Mouse (Mus musculus) midbrain, embryonic 13.5 days (tissue): ENCODE measurements around the gene Vmn2r38. TPM values are rescaled to one million over a fixed set of nuclear protein-coding genes. Genes with fewer than 3 reads are reported as not detected.
"Not testable (repeated sequence)": the region's sequence is repeated elsewhere in the genome, so short reads cannot be mapped to it uniquely, and the experiment has no call there.

Experiments
- ATAC-seq: fragments of 200-750 bp; cut with Nextera tagmentation; 2 replicates; pipeline ENCODE4 v1.8.0; 2017; ENCODE audit warnings: mild to moderate bottlenecking, moderate TSS enrichment, moderate library complexity
- H3K27ac ChIP-seq: fragments of 300-500 bp; sonication (generic); 2 replicates; pipeline ENCODE4 v1.5.1; 2015; ENCODE audit warnings: inconsistent platforms, mild to moderate bottlenecking, moderate library complexity
- H3K27me3 ChIP-seq: fragments of 300-500 bp; sonication (generic); 2 replicates; pipeline ENCODE4 v1.6.1; 2015; ENCODE audit warnings: mild to moderate bottlenecking, inconsistent platforms
- H3K36me3 ChIP-seq: fragments of 300-500 bp; sonication (generic); 2 replicates; pipeline ENCODE4 v1.6.1; 2015; ENCODE audit warnings: mild to moderate bottlenecking, inconsistent platforms
- H3K4me1 ChIP-seq: fragments of 300-500 bp; sonication (generic); replicated peaks from 2 replicates; pipeline ENCODE4 v1.6.1; 2015; ENCODE audit warnings: inconsistent platforms
- H3K4me2 ChIP-seq: fragments of 300-500 bp; sonication (generic); replicated peaks from 2 replicates; pipeline ENCODE4 v1.6.1; 2015; ENCODE audit warnings: moderate library complexity, mild to moderate bottlenecking, inconsistent platforms
- H3K4me3 ChIP-seq: fragments of 300-500 bp; sonication (generic); replicated peaks from 2 replicates; pipeline ENCODE4 v1.5.1; 2015; ENCODE audit warnings: mild to moderate bottlenecking, inconsistent platforms
- H3K9ac ChIP-seq: fragments of 300-500 bp; sonication (generic); replicated peaks from 2 replicates; pipeline ENCODE4 v1.6.1; 2015; ENCODE audit warnings: mild to moderate bottlenecking, inconsistent platforms
- H3K9me3 ChIP-seq: fragments of 300-500 bp; sonication (generic); 2 replicates; pipeline ENCODE4 v1.6.1; 2016; ENCODE audit warnings: mild to moderate bottlenecking, inconsistent platforms
- WGBS: fragments of 180-500 bp; shearing (Covaris S2); methylation state at CpG from one replicate; pipeline ENCODE4 v1.1.7; 2015; 5-methylcytosine and 5-hydroxymethylcytosine counted together
- polyA plus RNA-seq: library from polyadenylated mRNA; unstranded; fragments of >200 nt; fragmentation: Nextera tagmentation; extraction: Ambion mirVana; gene quantifications from 2 replicates; pipeline ENCODE4 v1.2.1, GENCODE M21; 2015

Vmn2r38 gene
- not detected in 2 replicates for polyA plus RNA-seq

DNA sequence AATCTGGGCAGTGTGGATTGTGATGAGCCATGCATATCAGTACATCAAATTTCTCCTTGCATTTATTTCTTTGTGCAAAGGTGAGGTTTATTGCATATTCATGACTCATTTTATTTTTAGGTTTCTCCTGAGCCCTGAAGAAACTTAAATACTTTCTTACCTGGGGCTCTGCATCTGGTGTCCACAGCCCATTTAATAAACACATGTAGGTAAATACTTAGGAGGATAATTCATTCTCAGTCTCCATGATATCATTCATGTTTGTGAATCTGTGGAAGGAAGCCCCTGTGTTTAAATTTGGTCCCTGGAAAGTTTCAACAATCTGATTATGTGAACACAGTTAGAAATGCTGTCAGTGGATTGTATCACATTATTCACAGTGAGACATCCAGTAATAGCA is at the start of gene Vmn2r38:
Gene Vmn2r38 (minus strand): TSS at position 101 of the 400 bp plus-strand sequence.
- not testable (repeated sequence) for H3K9me3 ChIP-seq, H3K27ac ChIP-seq, H3K9ac ChIP-seq, ATAC-seq, H3K4me1 ChIP-seq, H3K36me3 ChIP-seq, H3K27me3 ChIP-seq, H3K4me3 ChIP-seq, H3K4me2 ChIP-seq

DNA sequence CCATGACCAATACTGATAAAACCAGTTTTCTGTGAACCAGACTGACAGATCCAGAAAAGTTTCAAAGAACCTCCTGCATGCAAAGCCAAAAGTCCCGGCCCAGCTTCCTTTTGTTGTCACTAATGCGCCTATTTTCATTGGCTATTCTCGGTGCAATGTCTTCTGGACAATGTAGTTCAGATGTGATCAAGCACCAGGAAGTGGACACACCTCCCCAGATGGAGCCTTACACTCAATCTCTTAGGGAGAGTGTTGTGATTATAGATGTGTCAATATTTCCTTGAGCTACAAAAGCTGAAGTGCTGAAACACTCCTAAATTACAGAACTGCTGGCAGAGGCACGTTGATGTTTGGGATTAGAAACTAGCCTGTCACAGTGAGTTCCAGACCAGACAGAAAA is 32.3 kb downstream of the Vmn2r38 start:
- H3K4me2 ChIP-seq, H3K9me3 ChIP-seq, H3K4me3 ChIP-seq, H3K9ac ChIP-seq, ATAC-seq, H3K36me3 ChIP-seq, H3K27ac ChIP-seq, H3K27me3 ChIP-seq, H3K4me1 ChIP-seq: not testable (repeated sequence)
- WGBS, result 82% methylated on average over 4 of the region's 4 CpGs

DNA sequence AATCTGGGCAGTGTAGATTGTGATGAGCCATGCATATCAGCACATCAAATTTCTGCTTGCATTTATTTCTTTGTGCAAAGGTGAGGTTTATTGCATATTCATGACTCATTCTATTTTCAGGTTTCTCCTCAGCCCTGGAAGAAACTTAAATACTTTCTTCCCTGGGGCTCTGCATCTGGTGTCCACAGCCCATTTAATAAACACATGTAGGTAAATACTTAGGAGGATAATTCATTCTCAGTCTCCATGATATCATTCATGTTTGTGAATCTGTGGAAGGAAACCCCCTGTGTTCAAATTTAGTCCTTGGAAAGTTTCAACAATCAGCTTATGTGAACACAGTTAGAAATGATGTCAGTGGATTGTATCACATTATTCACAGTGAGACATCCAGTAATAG is 67.0 kb downstream of the Vmn2r38 start, which contains the start of gene Vmn2r39:
Gene Vmn2r39 (minus strand): TSS at position 101 of the 400 bp plus-strand sequence.
- H3K36me3 ChIP-seq, ATAC-seq, H3K9ac ChIP-seq, H3K4me3 ChIP-seq, H3K27me3 ChIP-seq, H3K4me1 ChIP-seq, H3K27ac ChIP-seq, H3K9me3 ChIP-seq, H3K4me2 ChIP-seq: not testable (repeated sequence)

Other genes starting within 250 kb of the Vmn2r38 start
- not detected in 2 replicates for gene Vmn2r40, start 166.4 kb downstream of the Vmn2r38 start, polyA plus RNA-seq
- not detected in 2 replicates for gene Vmn2r39, start 67.1 kb downstream of the Vmn2r38 start, polyA plus RNA-seq
- not detected in 2 replicates for gene Vmn2r37, start 125.8 kb upstream of the Vmn2r38 start, polyA plus RNA-seq